Mouse (Mus musculus) MEL (cell line): ENCODE measurements around the gene Pycard. TPM values are rescaled to one million over a fixed set of nuclear protein-coding genes. Genes with fewer than 3 reads are reported as not detected.

Experiments used
- DNase-seq: peaks from one replicate; pipeline ENCODE4 v3.0.0; 2011; ENCODE audit warnings: low read depth, low spot score
- H3K27ac ChIP-seq: 2 replicates; pipeline ENCODE4 v1.5.1; 2012; ENCODE audit warnings: low read depth, mild to moderate bottlenecking, control low read depth, low read length, moderate library complexity; ENCODE audit not compliant: control insufficient read depth
- H3K27me3 ChIP-seq, 2 experiments: fragments of 150-350 bp in 1 of 2; sonication (generic) in 1 of 2; 2 replicates each; pipeline ENCODE4 v1.6.1; 2012; ENCODE audit warnings: low read length in 2 of 2, mild to moderate bottlenecking in 2 of 2, improper control_type of control experiment in 1 of 2, moderate library complexity in 1 of 2; ENCODE audit not compliant: insufficient read depth in 2 of 2, control insufficient read depth in 1 of 2
- H3K36me3 ChIP-seq, 2 experiments: 2 replicates each; pipeline ENCODE4 v1.6.1; 2012 to 2014; ENCODE audit warnings: low read length in 2 of 2, improper control_type of control experiment in 1 of 2, inconsistent platforms in 1 of 2, mild to moderate bottlenecking in 1 of 2; ENCODE audit not compliant: insufficient read depth in 2 of 2, control insufficient read depth in 1 of 2
- H3K4me1 ChIP-seq, 2 experiments: fragments of 150-350 bp in 1 of 2; sonication (generic) in 1 of 2; 2 replicates each; pipeline ENCODE4 v1.6.1; 2012; ENCODE audit warnings: low read length in 2 of 2, improper control_type of control experiment in 1 of 2, mild to moderate bottlenecking in 1 of 2; ENCODE audit not compliant: insufficient read depth in 2 of 2, control insufficient read depth in 1 of 2
- H3K4me3 ChIP-seq, 2 experiments: fragments of 150-350 bp in 1 of 2; sonication (generic) in 1 of 2; 2 replicates each; pipeline ENCODE4 v1.5.1; 2012; ENCODE audit warnings: low read depth in 2 of 2, low read length in 2 of 2, mild to moderate bottlenecking in 2 of 2, moderate library complexity in 2 of 2, control low read depth in 1 of 2, improper control_type of control experiment in 1 of 2; ENCODE audit not compliant: control insufficient read depth in 1 of 2, insufficient read depth in 1 of 2
- H3K79me2 ChIP-seq: 2 replicates; pipeline ENCODE4 v1.6.1; 2012; ENCODE audit warnings: mild to moderate bottlenecking, low read length, moderate library complexity; ENCODE audit not compliant: control insufficient read depth, poor library complexity, insufficient read depth
- H3K9ac ChIP-seq: 2 replicates; pipeline ENCODE4 v1.6.1; 2012; ENCODE audit warnings: low read depth, mild to moderate bottlenecking, control low read depth, low read length, moderate library complexity; ENCODE audit not compliant: control insufficient read depth, poor library complexity, severe bottlenecking
- H3K9me3 ChIP-seq: fragments of 150-350 bp; sonication (generic); replicated peaks from 2 replicates; pipeline ENCODE4 v1.6.1; 2012; ENCODE audit warnings: mild to moderate bottlenecking, low read length, improper control_type of control experiment, moderate library complexity; ENCODE audit not compliant: insufficient read depth
- CHD2 ChIP-seq: IDR thresholded peaks from 2 replicates; pipeline ENCODE4 v1.6.1; 2011; ENCODE audit warnings: low read length, improper control_type of control experiment
- CTCF ChIP-seq, 3 experiments: IDR thresholded peaks in 2 of 3; conservative IDR thresholded peaks in 1 of 3; 2 replicates each; pipeline ENCODE4 v1.5.1; 2011 to 2012; ENCODE audit warnings: low read length in 3 of 3, low read depth in 2 of 3, mild to moderate bottlenecking in 2 of 3, improper control_type of control experiment in 1 of 3, inconsistent platforms in 1 of 3, mixed read lengths in 1 of 3, moderate library complexity in 1 of 3; ENCODE audit not compliant: control insufficient read depth in 1 of 3, insufficient read depth in 1 of 3, poor library complexity in 1 of 3, severe bottlenecking in 1 of 3
- E2F4 ChIP-seq: IDR thresholded peaks from 2 replicates; pipeline ENCODE4 v1.6.1; 2011; ENCODE audit warnings: low read depth, low read length, improper control_type of control experiment, borderline replicate concordance
- ELF1 ChIP-seq: IDR thresholded peaks from 2 replicates; pipeline ENCODE4 v1.6.1; 2014; ENCODE audit warnings: low read depth, mild to moderate bottlenecking, inconsistent platforms, low read length, improper control_type of control experiment, moderate library complexity
- EP300 ChIP-seq, 2 experiments: IDR thresholded peaks; 2 replicates each; pipeline ENCODE4 v1.6.1; 2011; ENCODE audit warnings: improper control_type of control experiment in 2 of 2, low read length in 2 of 2, low read depth in 1 of 2, mild to moderate bottlenecking in 1 of 2
- GABPA ChIP-seq: IDR thresholded peaks from 2 replicates; pipeline ENCODE4 v1.6.1; 2012; ENCODE audit warnings: low read depth, mild to moderate bottlenecking, inconsistent platforms, low read length, improper control_type of control experiment, moderate library complexity
- HCFC1 ChIP-seq: IDR thresholded peaks from 2 replicates; pipeline ENCODE4 v1.6.1; 2012; ENCODE audit warnings: low read depth, mild to moderate bottlenecking, inconsistent platforms, low read length, improper control_type of control experiment, moderate library complexity
- JUND ChIP-seq: IDR thresholded peaks from 2 replicates; pipeline ENCODE4 v1.6.1; 2011; ENCODE audit warnings: low read depth, mild to moderate bottlenecking, improper control_type of control experiment, low read length
- KAT2A ChIP-seq: conservative IDR thresholded peaks from 2 replicates; pipeline ENCODE4 v1.6.1; 2012; ENCODE audit warnings: low read depth, low read length, improper control_type of control experiment, inconsistent platforms
- MAFK ChIP-seq: IDR thresholded peaks from 2 replicates; pipeline ENCODE4 v1.6.1; 2011; ENCODE audit warnings: low read depth, mild to moderate bottlenecking, low read length, improper control_type of control experiment, borderline replicate concordance
- MAX ChIP-seq: IDR thresholded peaks from 2 replicates; pipeline ENCODE4 v1.6.1; 2011; ENCODE audit warnings: low read length, improper control_type of control experiment
- MAZ ChIP-seq: IDR thresholded peaks from 2 replicates; pipeline ENCODE4 v1.6.1; 2012; ENCODE audit warnings: low read depth, mild to moderate bottlenecking, inconsistent platforms, low read length, improper control_type of control experiment
- MEF2A ChIP-seq: IDR thresholded peaks from 2 replicates; pipeline ENCODE4 v1.6.1; 2014; ENCODE audit warnings: low read depth, mild to moderate bottlenecking, inconsistent platforms, low read length, improper control_type of control experiment; ENCODE audit not compliant: poor library complexity, insufficient replicate concordance, severe bottlenecking; ENCODE audit errors: extremely low read depth
- MYC ChIP-seq: IDR thresholded peaks from 2 replicates; pipeline ENCODE4 v1.6.1; 2011; ENCODE audit warnings: low read depth, mild to moderate bottlenecking, low read length, improper control_type of control experiment, moderate library complexity
- NELFE ChIP-seq: IDR thresholded peaks from 2 replicates; pipeline ENCODE4 v1.6.1; 2011; ENCODE audit warnings: low read depth, low read length, improper control_type of control experiment
- POLR2AphosphoS2 ChIP-seq: IDR thresholded peaks from 2 replicates; pipeline ENCODE4 v1.6.1; 2011; ENCODE audit warnings: low read length, improper control_type of control experiment
- SIN3A ChIP-seq: IDR thresholded peaks from 2 replicates; pipeline ENCODE4 v1.6.1; 2012; ENCODE audit warnings: low read length, improper control_type of control experiment, inconsistent platforms
- SMC3 ChIP-seq: IDR thresholded peaks from 2 replicates; pipeline ENCODE4 v1.6.1; 2011; ENCODE audit warnings: low read depth, low read length, improper control_type of control experiment
- TAL1 ChIP-seq: IDR thresholded peaks from 2 replicates; pipeline ENCODE4 v1.6.1; 2012; ENCODE audit warnings: mild to moderate bottlenecking, inconsistent platforms, low read length, moderate library complexity, mixed read lengths
- TBP ChIP-seq: IDR thresholded peaks from 2 replicates; pipeline ENCODE4 v1.8.0; 2011; ENCODE audit warnings: low read depth, low read length, improper control_type of control experiment
- UBTF ChIP-seq: IDR thresholded peaks from 2 replicates; pipeline ENCODE4 v1.6.1; 2012; ENCODE audit warnings: low read depth, mild to moderate bottlenecking, inconsistent platforms, low read length, improper control_type of control experiment, moderate library complexity, borderline replicate concordance; ENCODE audit not compliant: insufficient read depth
- USF1 ChIP-seq: IDR thresholded peaks from 2 replicates; pipeline ENCODE4 v1.6.1; 2014; ENCODE audit warnings: low read depth, mild to moderate bottlenecking, inconsistent platforms, low read length, improper control_type of control experiment, moderate library complexity
- ZC3H11A ChIP-seq: IDR thresholded peaks from 2 replicates; pipeline ENCODE4 v1.6.1; 2012; ENCODE audit warnings: low read depth, mild to moderate bottlenecking, inconsistent platforms, low read length, improper control_type of control experiment
- ZMIZ1 ChIP-seq: IDR thresholded peaks from 2 replicates; pipeline ENCODE4 v1.6.1; 2012; ENCODE audit warnings: low read depth, mild to moderate bottlenecking, inconsistent platforms, low read length, improper control_type of control experiment, moderate library complexity
- ZNF384 ChIP-seq: IDR thresholded peaks from 2 replicates; pipeline ENCODE4 v1.6.1; 2012; ENCODE audit warnings: low read depth, mild to moderate bottlenecking, inconsistent platforms, low read length, improper control_type of control experiment
- polyA plus RNA-seq, 2 experiments: library from polyadenylated mRNA; stranded (reverse) in 1 of 2; unstranded in 1 of 2; fragments of >175 nt in 1 of 2; fragments of >200 nt in 1 of 2; gene quantifications; 2 replicates each; pipeline versions ENCODE4 v1.2.1 to v1.2.4; 2012; ENCODE audit warnings: low replicate concordance in 2 of 2, low read depth in 1 of 2; ENCODE audit not compliant: insufficient read length in 2 of 2, insufficient read depth in 1 of 2, missing spikeins in 1 of 2
- total RNA-seq: library from RNA; depleted of rRNA; stranded (reverse); fragments of 300-350 nt; gene quantifications from 2 replicates; pipeline ENCODE4 v1.2.3, GENCODE M21; 2012

Pycard gene
- total and polyA plus RNA-seq, 3 experiments: 0.12 to 0.24 TPM; not detected in 1

GRCm38 (mm10) chr7:128031403-128031976 is 37.8 kb upstream of the Pycard start:
- Histone ChIP-seq H3K27me3 (no peaks in the 10 kb centered on the region), H3K9me3 (no peaks in the 10 kb centered on the region), H3K4me1 (peaks cover 2 to 5% of the 10 kb centered on the region in 2 experiments; a peak in 2 of 4 replicates), H3K27ac (no peak overlapping the region), H3K4me3 (no peak overlapping the region), H3K79me2 (no peaks in the 10 kb centered on the region), H3K9ac (no peak overlapping the region), H3K36me3 (peaks cover 0 to 2% of the 10 kb centered on the region in 2 experiments; a peak in 2 of 4 replicates)
- DNase-seq: peak; percentile 91
- peak; percentile 81 for TF ChIP-seq ZNF384
- TF ChIP-seq TAL1: no peak
- peak; percentile 98 for TF ChIP-seq HCFC1
- no peak for TF ChIP-seq MAFK
- 0 out of 2 replicates have a peak, but pooled peaks have one; percentile 43 for TF ChIP-seq MYC
- TF ChIP-seq ELF1: 0 out of 2 replicates have a peak, but pooled peaks have one; percentile 36
- no peak for TF ChIP-seq USF1
- peak; percentile 79; the same call in 1 of the 2 replicates for TF ChIP-seq KAT2A
- peak; percentile 36; the same call in 1 of the 2 replicates for TF ChIP-seq MAX
- TF ChIP-seq TBP: peak; percentile 67
- peak; percentile 52 for TF ChIP-seq SIN3A
- peak; percentile 51 for TF ChIP-seq CHD2

DNA sequence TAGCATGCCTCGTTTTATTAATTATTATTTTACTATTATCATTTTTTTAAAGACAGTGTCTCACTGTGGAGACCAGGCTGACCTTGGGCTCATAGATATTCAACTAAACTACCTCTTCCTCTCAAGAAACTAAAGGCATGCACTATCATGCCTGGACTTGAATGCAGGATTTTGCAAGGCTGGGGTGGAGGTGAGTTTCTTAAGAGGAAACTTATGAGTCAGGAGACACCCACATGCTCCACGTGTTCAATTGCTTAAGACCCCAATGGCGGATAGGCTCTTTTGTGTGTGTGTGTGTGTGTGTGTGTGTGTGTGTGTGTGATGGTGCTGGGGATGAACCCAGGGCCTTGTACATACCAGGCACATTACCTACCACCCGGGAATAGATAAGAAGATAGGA is 31.7 kb upstream of the Pycard start:
- H3K27me3 ChIP-seq: no peaks in the 10 kb centered on the region
- peaks cover 0 to 4% of the 10 kb centered on the region in 2 experiments; a peak in 1 of 4 replicates for H3K4me1 ChIP-seq
- H3K9me3 ChIP-seq: no peaks in the 10 kb centered on the region
- DNase-seq: no peak
- no peak overlapping the region for H3K9ac ChIP-seq
- no peak overlapping the region for H3K4me3 ChIP-seq
- no peaks in the 10 kb centered on the region for H3K79me2 ChIP-seq
- H3K36me3 ChIP-seq: no peaks in the 10 kb centered on the region
- TF ChIP-seq HCFC1 (no peak), CTCF (IDR thresholded peaks at IDR 0.05 in 2 of 3, conservative IDR thresholded peaks at IDR 0.05 in 1 of 3; ENCODE audit: control insufficient read depth in 1 of 3, insufficient read depth in 1 of 3, low read depth in 2 of 3, low read length in 3 of 3, poor library complexity in 1 of 3, severe bottlenecking in 1 of 3) (no peak), GABPA (no peak), SMC3 (no peak), TBP (no peak)
- H3K27ac ChIP-seq: no peak overlapping the region

DNA sequence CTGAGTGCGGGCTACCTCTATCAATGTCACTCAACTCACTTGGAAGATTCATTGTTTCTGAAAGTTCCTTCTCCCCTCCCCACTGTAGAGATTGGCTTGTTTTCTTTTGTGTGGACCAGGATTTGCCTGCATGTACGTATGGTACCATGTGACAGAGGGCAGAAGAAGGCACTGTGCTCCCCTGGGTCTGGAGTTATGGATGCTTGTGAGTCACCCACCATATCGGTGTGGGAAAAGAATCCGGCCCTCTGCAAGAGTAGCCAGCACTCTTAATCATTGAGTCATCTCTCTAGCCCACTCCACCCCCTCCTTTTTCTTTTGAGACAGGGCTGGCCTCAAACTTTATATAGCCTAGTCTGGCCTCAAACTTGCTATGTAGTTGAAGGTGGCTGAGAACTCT is 31.3 kb upstream of the Pycard start:
- H3K27ac ChIP-seq: no peak overlapping the region
- TF ChIP-seq SIN3A (no peak), POLR2AphosphoS2 (no peak), MAX (no peak), ZC3H11A (no peak), E2F4 (no peak), EP300 (IDR thresholded peaks at IDR 0.05; ENCODE audit: low read depth in 1 of 2, low read length in 2 of 2) (no peak), MAFK (no peak), UBTF (no peak), MEF2A (no peak), NELFE (no peak), MAZ (no peak), CTCF (IDR thresholded peaks at IDR 0.05 in 2 of 3, conservative IDR thresholded peaks at IDR 0.05 in 1 of 3; ENCODE audit: control insufficient read depth in 1 of 3, insufficient read depth in 1 of 3, low read depth in 2 of 3, low read length in 3 of 3, poor library complexity in 1 of 3, severe bottlenecking in 1 of 3) (no peak), JUND (no peak), TAL1 (no peak), TBP (no peak), ZMIZ1 (no peak)

More for the DNA sequence above, 31.3 kb upstream of the Pycard start:
- no peak overlapping the region for H3K9ac ChIP-seq
- H3K4me1 ChIP-seq: peaks cover 0 to 4% of the 10 kb centered on the region in 2 experiments; a peak in 1 of 4 replicates
- H3K79me2 ChIP-seq: no peaks in the 10 kb centered on the region
- no peak for DNase-seq
- H3K4me3 ChIP-seq: no peak overlapping the region
- no peaks in the 10 kb centered on the region for H3K36me3 ChIP-seq
- H3K27me3 ChIP-seq: no peaks in the 10 kb centered on the region
- no peaks in the 10 kb centered on the region for H3K9me3 ChIP-seq
